Mouse (Mus musculus): ENCODE results near the gene Meaf6. TPM values are rescaled to one million over a fixed set of nuclear protein-coding genes. Genes with fewer than 3 reads are reported as not detected.

Meaf6 gene
- 3.5 and 9.1 TPM in 2 replicates for polyA plus RNA-seq (2012; rRNA removed)

DNA sequence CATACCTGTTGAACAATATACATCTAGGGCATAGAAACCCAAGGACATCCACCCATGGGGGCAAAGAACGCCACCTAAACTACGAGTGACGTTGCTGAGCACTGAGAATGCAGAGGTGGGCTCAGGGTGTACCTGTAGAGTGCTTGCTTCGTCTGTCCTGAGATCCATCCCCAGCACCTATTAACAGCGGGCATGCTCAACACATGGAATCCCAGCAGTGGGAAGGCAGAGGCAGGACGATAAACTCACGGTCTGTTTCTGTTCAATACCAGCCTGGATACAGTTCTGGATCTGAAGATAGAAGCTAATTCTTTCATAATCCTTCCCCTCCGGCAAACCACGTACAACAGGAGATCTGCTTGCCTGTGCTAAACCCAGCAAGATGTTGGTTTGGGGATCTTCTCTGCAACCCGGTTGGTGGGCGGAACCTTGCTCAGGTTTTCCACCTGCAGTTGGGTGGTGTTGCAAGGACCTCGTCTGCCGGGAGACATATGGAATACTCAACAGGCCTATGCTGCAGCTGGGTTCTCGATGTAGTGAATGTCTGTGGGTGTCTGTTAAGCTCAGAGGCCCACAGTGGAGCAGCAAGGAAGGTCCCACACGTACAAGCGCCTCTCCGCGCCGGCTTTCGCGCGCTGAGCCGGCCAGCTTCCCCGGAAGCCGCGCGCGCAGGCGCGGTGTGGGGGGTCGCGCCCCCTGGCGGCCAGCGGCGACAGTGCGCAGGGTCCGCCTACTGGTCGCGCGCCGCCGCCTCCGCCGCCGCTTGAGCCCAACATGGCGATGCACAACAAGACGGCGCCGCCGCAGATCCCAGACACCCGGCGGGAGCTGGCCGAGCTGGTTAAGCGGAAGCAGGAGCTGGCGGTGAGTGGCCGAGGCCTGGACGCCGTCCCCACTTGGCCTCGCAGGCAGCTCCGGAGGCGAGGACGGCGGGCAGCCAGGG lies at the start of gene Meaf6:
TSS of gene Meaf6 (plus strand) at position 732 of the 943 bp plus-strand sequence.
- peak; percentile 90 for TF ChIP-seq CTCF (IDR thresholded peaks at IDR 0.05; ENCODE audit: extremely low read depth, insufficient read length, insufficient replicate concordance, low read depth, low read length)
- peak; percentile 59 for TF ChIP-seq POLR2A (IDR thresholded peaks at IDR 0.05; ENCODE audit: low read depth, low read length)
- peak within 1 kb of the TSS; percentile 92 for H3K27ac ChIP-seq (ENCODE audit: insufficient read depth, low read depth, low read length)
- peak within 1 kb of the TSS; percentile 92 for H3K4me3 ChIP-seq (ENCODE audit: low read depth, low read length)
- H3K36me3 ChIP-seq (ENCODE audit: control insufficient read depth, insufficient read depth, low read length), result peaks cover 6% of the 10 kb centered on the region; the same call in 1 of the 2 replicates
- WGBS, result 2% methylated on average over 63 of the region's 63 CpGs
- H3K27me3 ChIP-seq (ENCODE audit: control insufficient read depth, insufficient read depth, low read length), result no peaks in the 10 kb centered on the region
- peaks cover 2% of the 10 kb centered on the region; the same call in 1 of the 2 replicates for H3K4me1 ChIP-seq (ENCODE audit: control insufficient read depth, insufficient read depth, insufficient read length, low read length)

DNA sequence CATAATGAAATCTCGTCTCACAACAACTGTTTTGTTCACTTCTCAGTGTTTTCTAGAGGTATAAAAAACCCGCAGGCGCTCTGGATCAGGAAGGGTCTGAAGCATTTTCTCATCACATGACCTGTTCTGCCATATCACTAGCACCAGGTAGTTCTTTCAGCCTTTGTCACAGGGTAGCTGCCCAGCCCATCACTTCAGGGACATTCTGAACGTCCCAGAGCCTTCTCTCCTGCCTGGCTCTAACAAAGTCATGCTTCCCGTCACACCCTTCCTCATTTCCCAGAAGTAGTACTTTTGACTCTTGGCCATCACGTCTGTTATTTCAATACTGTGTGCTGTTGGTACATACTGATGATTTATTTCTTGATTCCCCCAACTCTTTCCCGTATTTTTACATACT lies 40.5 kb upstream of the Meaf6 start:
- no peak overlapping the region for H3K27ac ChIP-seq (ENCODE audit: insufficient read depth, low read depth, low read length)
- H3K4me3 ChIP-seq (ENCODE audit: low read depth, low read length), result no peak overlapping the region
- TF ChIP-seq CTCF (IDR thresholded peaks at IDR 0.05; ENCODE audit: extremely low read depth, insufficient read length, insufficient replicate concordance, low read depth, low read length) (no peak), POLR2A (IDR thresholded peaks at IDR 0.05; ENCODE audit: low read depth, low read length) (no peak)
- H3K36me3 ChIP-seq (ENCODE audit: control insufficient read depth, insufficient read depth, low read length), result peaks cover 80% of the 10 kb centered on the region
- no peaks in the 10 kb centered on the region for H3K4me1 ChIP-seq (ENCODE audit: control insufficient read depth, insufficient read depth, insufficient read length, low read length)
- WGBS, result 80% methylated on average over 7 of the region's 7 CpGs
- H3K27me3 ChIP-seq (ENCODE audit: control insufficient read depth, insufficient read depth, low read length), result no peaks in the 10 kb centered on the region

DNA sequence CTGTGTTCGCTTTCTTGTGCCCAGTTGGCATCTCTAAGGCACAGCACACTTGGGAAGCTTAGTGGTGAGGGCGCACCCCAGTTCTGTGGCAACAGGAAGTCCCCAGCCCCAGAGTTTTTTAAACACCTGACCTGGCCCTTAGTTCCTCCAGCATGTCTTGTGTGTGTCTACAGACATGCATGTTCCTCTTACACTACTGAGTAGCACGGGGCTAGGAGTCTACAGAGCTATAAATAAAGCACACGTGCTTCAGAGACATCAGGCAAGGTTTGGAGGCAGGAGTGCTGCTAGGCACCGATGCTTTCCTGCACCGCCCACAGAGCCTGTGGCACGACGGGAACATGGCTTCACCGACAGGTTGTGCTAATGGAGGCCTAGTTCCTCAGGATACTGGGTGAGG lies 29.5 kb upstream of the Meaf6 start:
- Histone ChIP-seq H3K27ac (ENCODE audit: insufficient read depth, low read depth, low read length) (no peak overlapping the region; the same call in 1 of the 2 replicates), H3K36me3 (ENCODE audit: control insufficient read depth, insufficient read depth, low read length) (peaks cover 43% of the 10 kb centered on the region), H3K4me3 (ENCODE audit: low read depth, low read length) (no peak overlapping the region), H3K4me1 (ENCODE audit: control insufficient read depth, insufficient read depth, insufficient read length, low read length) (no peaks in the 10 kb centered on the region), H3K27me3 (ENCODE audit: control insufficient read depth, insufficient read depth, low read length) (no peaks in the 10 kb centered on the region)
- no peak for TF ChIP-seq CTCF (IDR thresholded peaks at IDR 0.05; ENCODE audit: extremely low read depth, insufficient read length, insufficient replicate concordance, low read depth, low read length)
- TF ChIP-seq POLR2A (IDR thresholded peaks at IDR 0.05; ENCODE audit: low read depth, low read length), result no peak
- WGBS, result 82% methylated on average over 9 of the region's 9 CpGs

DNA sequence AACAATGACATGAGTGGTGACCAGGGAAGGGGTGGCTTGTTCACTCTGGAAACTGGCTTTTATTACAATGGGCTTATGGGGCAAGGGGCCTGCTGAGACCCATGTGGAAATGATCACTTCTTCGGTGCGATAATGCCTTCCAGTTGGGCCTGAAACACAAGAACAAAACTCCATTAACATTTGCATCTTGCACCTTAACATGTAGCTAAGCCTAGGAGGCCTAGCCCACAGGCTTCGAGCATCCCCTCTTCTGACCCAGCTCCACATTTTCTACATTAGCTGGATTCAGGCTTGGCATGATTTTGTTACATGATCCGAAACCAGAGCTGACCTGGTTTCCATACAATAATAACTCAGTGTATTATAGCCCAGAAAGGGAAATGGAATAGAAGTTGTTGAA lies 28.5 kb upstream of the Meaf6 start:
- peaks cover 36% of the 10 kb centered on the region for H3K36me3 ChIP-seq (ENCODE audit: control insufficient read depth, insufficient read depth, low read length)

DNA sequence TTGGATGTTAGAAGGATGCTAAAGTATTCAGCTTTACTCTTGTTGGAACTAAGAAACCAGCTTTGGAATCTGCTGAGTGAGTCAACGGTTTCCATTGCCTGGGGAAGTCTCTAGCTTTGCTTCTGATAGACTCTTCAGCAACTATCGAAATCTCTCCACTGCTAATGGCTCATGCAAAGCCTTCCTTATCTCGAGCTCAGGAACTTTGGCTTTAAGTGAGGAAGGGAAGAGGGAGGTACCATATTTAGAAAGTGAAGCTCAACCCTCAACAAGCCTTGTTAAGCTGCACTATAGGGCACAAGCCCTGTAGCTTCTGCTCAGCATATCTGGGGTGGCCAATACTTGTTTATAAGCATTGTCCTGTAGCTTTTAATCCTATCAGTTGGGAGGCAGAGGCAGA lies 27.7 kb upstream of the Meaf6 start:
- Histone ChIP-seq H3K4me3 (ENCODE audit: low read depth, low read length) (no peak overlapping the region), H3K4me1 (ENCODE audit: control insufficient read depth, insufficient read depth, insufficient read length, low read length) (no peaks in the 10 kb centered on the region), H3K27ac (ENCODE audit: insufficient read depth, low read depth, low read length) (no peak overlapping the region), H3K27me3 (ENCODE audit: control insufficient read depth, insufficient read depth, low read length) (no peaks in the 10 kb centered on the region), H3K36me3 (ENCODE audit: control insufficient read depth, insufficient read depth, low read length) (peaks cover 30% of the 10 kb centered on the region)
- TF ChIP-seq POLR2A (IDR thresholded peaks at IDR 0.05; ENCODE audit: low read depth, low read length) (no peak), CTCF (IDR thresholded peaks at IDR 0.05; ENCODE audit: extremely low read depth, insufficient read length, insufficient replicate concordance, low read depth, low read length) (no peak)
- 34% methylated on average over 3 of the region's 3 CpGs for WGBS

More for the DNA sequence above, 28.5 kb upstream of the Meaf6 start:
- no peak overlapping the region for H3K4me3 ChIP-seq (ENCODE audit: low read depth, low read length)
- H3K4me1 ChIP-seq (ENCODE audit: control insufficient read depth, insufficient read depth, insufficient read length, low read length), result no peaks in the 10 kb centered on the region
- 85% methylated on average over 4 of the region's 4 CpGs for WGBS
- H3K27me3 ChIP-seq (ENCODE audit: control insufficient read depth, insufficient read depth, low read length), result no peaks in the 10 kb centered on the region
- no peak for TF ChIP-seq POLR2A (IDR thresholded peaks at IDR 0.05; ENCODE audit: low read depth, low read length)
- no peak for TF ChIP-seq CTCF (IDR thresholded peaks at IDR 0.05; ENCODE audit: extremely low read depth, insufficient read length, insufficient replicate concordance, low read depth, low read length)
- no peak overlapping the region for H3K27ac ChIP-seq (ENCODE audit: insufficient read depth, low read depth, low read length)

DNA sequence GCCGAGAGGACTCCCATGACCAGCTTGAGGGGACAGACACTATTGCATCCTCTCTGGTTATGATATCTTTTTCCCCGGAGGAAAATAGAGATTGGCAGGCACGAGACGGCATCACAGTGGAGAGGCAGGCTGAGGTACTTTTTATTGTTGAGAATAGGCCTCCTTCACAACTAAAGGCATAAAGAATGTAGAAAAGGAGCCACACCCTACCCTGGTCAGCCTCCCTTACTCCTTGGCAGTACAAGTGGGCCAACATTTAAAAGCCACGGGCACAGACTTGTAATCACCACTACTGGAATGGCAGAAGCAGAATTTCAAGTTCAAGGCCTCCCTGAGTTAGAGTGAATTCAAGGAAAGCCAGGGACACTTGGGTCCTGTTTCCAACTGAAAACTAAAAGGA lies 26.9 kb upstream of the Meaf6 start:
- no peaks in the 10 kb centered on the region for H3K27me3 ChIP-seq (ENCODE audit: control insufficient read depth, insufficient read depth, low read length)
- WGBS, result 42% methylated on average over 5 of the region's 5 CpGs
- no peaks in the 10 kb centered on the region for H3K4me1 ChIP-seq (ENCODE audit: control insufficient read depth, insufficient read depth, insufficient read length, low read length)
- peaks cover 24% of the 10 kb centered on the region for H3K36me3 ChIP-seq (ENCODE audit: control insufficient read depth, insufficient read depth, low read length)
- TF ChIP-seq CTCF (IDR thresholded peaks at IDR 0.05; ENCODE audit: extremely low read depth, insufficient read length, insufficient replicate concordance, low read depth, low read length) (no peak), POLR2A (IDR thresholded peaks at IDR 0.05; ENCODE audit: low read depth, low read length) (no peak)
- H3K27ac ChIP-seq (ENCODE audit: insufficient read depth, low read depth, low read length), result no peak overlapping the region
- H3K4me3 ChIP-seq (ENCODE audit: low read depth, low read length), result no peak overlapping the region

DNA sequence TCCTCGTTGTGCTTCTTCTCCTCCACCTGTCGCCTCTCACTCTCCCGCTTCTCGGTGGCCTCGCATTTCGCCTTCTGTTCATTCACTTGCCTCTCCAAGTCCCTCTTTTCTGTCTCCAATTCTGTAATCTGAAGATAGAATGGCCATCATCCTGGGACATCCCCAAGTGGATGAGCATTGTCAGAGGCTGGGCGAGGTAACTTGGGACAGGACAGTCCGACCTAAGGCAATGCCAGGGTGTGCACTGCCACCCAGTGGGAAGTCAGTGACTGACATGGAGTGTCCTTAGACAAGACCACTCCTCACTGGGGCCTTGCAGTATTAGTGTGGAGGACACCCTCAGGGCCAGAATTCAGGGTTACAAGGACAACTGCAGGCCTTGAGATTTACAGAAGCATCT lies 25.9 kb upstream of the Meaf6 start:
- Histone ChIP-seq H3K4me1 (ENCODE audit: control insufficient read depth, insufficient read depth, insufficient read length, low read length) (no peaks in the 10 kb centered on the region), H3K27ac (ENCODE audit: insufficient read depth, low read depth, low read length) (no peak overlapping the region), H3K36me3 (ENCODE audit: control insufficient read depth, insufficient read depth, low read length) (peaks cover 15% of the 10 kb centered on the region), H3K4me3 (ENCODE audit: low read depth, low read length) (no peak overlapping the region), H3K27me3 (ENCODE audit: control insufficient read depth, insufficient read depth, low read length) (no peaks in the 10 kb centered on the region)
- TF ChIP-seq CTCF (IDR thresholded peaks at IDR 0.05; ENCODE audit: extremely low read depth, insufficient read length, insufficient replicate concordance, low read depth, low read length), result peak; percentile 49; the same call in 1 of the 2 replicates
- TF ChIP-seq POLR2A (IDR thresholded peaks at IDR 0.05; ENCODE audit: low read depth, low read length), result no peak
- 4% methylated on average over 8 of the region's 8 CpGs for WGBS
